Mouse (Mus musculus): ENCODE results near the gene Anapc4.

DNA sequence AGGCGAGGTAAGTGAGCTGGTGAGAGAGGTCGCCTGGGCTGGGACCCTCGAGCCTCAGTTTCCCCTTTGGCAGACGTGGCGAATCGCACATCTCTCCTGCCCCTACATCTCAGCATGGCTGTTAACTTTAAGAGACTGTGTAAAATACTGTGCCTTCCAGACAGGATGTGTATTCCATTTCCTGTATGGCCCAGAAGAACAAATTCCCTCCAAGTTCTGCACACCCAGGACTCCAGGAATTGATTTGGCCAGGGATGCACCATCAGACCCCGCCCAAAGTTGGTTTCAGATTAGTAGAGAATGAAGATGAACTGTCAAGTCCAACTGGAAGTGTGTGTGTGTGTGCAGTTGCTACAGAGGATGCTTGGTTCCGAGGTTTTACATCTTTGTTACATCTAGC lies 574 bp downstream of the Anapc4 start:
- TF ChIP-seq CTCF (conservative IDR thresholded peaks at IDR 0.05 in 1 of 2, IDR thresholded peaks at IDR 0.05 in 1 of 2; ENCODE audit: low read depth in 2 of 2, low read length in 2 of 2), result no peak
- TF ChIP-seq USF1 (IDR thresholded peaks at IDR 0.05; ENCODE audit: low read depth, low read length), result no peak
- TF ChIP-seq POLR2A (IDR thresholded peaks at IDR 0.05; ENCODE audit: low read depth, low read length), result no peak
- no peak for TF ChIP-seq MEF2A (IDR thresholded peaks at IDR 0.05; ENCODE audit: borderline replicate concordance, low read depth, low read length)
- no peak for TF ChIP-seq ZKSCAN1 (IDR thresholded peaks at IDR 0.05; ENCODE audit: borderline replicate concordance, low read depth, low read length)
- TF ChIP-seq TCF12 (IDR thresholded peaks at IDR 0.05; ENCODE audit: low read depth, low read length), result no peak
- no peak for TF ChIP-seq ZC3H11A (IDR thresholded peaks at IDR 0.05; ENCODE audit: low read depth, low read length)
- no peak for TF ChIP-seq EP300 (IDR thresholded peaks at IDR 0.05; ENCODE audit: low read length)
- peak; percentile 17 for TF ChIP-seq SIN3A (IDR thresholded peaks at IDR 0.05; ENCODE audit: low read length)
- no peak for TF ChIP-seq ETS1 (conservative IDR thresholded peaks at IDR 0.05; ENCODE audit: low read depth, low read length)
- TF ChIP-seq RCOR1 (conservative IDR thresholded peaks at IDR 0.05; ENCODE audit: low read depth, low read length), result no peak
